Mouse (Mus musculus) CH12.LX (cell line): ENCODE measurements around the gene Stk10. TPM values are rescaled to one million over a fixed set of nuclear protein-coding genes. Genes with fewer than 3 reads are reported as not detected.

Experiments
- DNase-seq: peaks from one replicate; pipeline ENCODE4 v3.0.0-alpha.2; 2013; ENCODE audit errors: extremely low read depth
- H3K27ac ChIP-seq: 2 replicates; pipeline ENCODE4 v1.5.1; 2012; ENCODE audit warnings: low read depth, mild to moderate bottlenecking, control low read depth, moderate library complexity; ENCODE audit not compliant: insufficient read depth
- H3K27me3 ChIP-seq: replicated peaks from 2 replicates; pipeline ENCODE3; 2012; ENCODE audit warnings: inconsistent platforms
- H3K36me3 ChIP-seq, 2 experiments: replicated peaks in 1 of 2; 2 replicates each; pipeline versions ENCODE3 to v1.6.1; 2012; ENCODE audit warnings: inconsistent platforms in 1 of 2, low read length in 1 of 2, mild to moderate bottlenecking in 1 of 2, mixed read lengths in 1 of 2, moderate library complexity in 1 of 2; ENCODE audit not compliant: control insufficient read depth in 1 of 2, insufficient read depth in 1 of 2
- H3K4me1 ChIP-seq, 2 experiments: 2 replicates each; pipeline ENCODE4 v1.6.1; 2012; ENCODE audit warnings: inconsistent platforms in 1 of 2, moderate library complexity in 1 of 2; ENCODE audit not compliant: insufficient read depth in 2 of 2, control insufficient read depth in 1 of 2
- H3K4me2 ChIP-seq: 2 replicates; pipeline ENCODE4 v1.6.1; 2012; ENCODE audit warnings: low read depth, mild to moderate bottlenecking, control low read depth; ENCODE audit not compliant: poor library complexity, insufficient read depth, severe bottlenecking
- H3K4me3 ChIP-seq, 3 experiments: fragments of 150-350 bp in 1 of 3; sonication (generic) in 1 of 3; replicated peaks in 1 of 3; 2 replicates each; pipeline versions ENCODE3 to v1.5.1; 2011 to 2012; ENCODE audit warnings: low read depth in 2 of 3, low read length in 2 of 3, mild to moderate bottlenecking in 2 of 3, moderate library complexity in 2 of 3, control low read depth in 1 of 3, improper control_type of control experiment in 1 of 3, inconsistent platforms in 1 of 3, mixed read lengths in 1 of 3; ENCODE audit not compliant: poor library complexity in 1 of 3
- H3K79me2 ChIP-seq: replicated peaks from 2 replicates; pipeline ENCODE4 v1.6.1; 2012; ENCODE audit warnings: mild to moderate bottlenecking, moderate library complexity; ENCODE audit not compliant: control insufficient read depth, poor library complexity, insufficient read depth, severe bottlenecking; ENCODE audit errors: extremely low read depth
- H3K9ac ChIP-seq: 2 replicates; pipeline ENCODE4 v1.6.1; 2012; ENCODE audit warnings: low read depth, mild to moderate bottlenecking, control low read depth, moderate library complexity; ENCODE audit not compliant: insufficient read depth
- H3K9me3 ChIP-seq: replicated peaks from 2 replicates; pipeline ENCODE3; 2012; ENCODE audit warnings: low read length, inconsistent platforms, mixed read lengths
- CHD1 ChIP-seq: IDR thresholded peaks from 2 replicates; pipeline ENCODE4 v1.6.1; 2012; ENCODE audit warnings: low read depth, low read length, improper control_type of control experiment, inconsistent platforms
- CHD2 ChIP-seq: IDR thresholded peaks from 2 replicates; pipeline ENCODE4 v1.6.1; 2011; ENCODE audit warnings: low read length, improper control_type of control experiment
- CTCF ChIP-seq, 2 experiments: IDR thresholded peaks in 1 of 2; conservative IDR thresholded peaks in 1 of 2; 2 replicates each; pipeline ENCODE4 v1.5.1; 2011 to 2012; ENCODE audit warnings: low read depth in 2 of 2, low read length in 2 of 2, improper control_type of control experiment in 1 of 2, inconsistent platforms in 1 of 2, mild to moderate bottlenecking in 1 of 2, moderate library complexity in 1 of 2
- E2F4 ChIP-seq: IDR thresholded peaks from 2 replicates; pipeline ENCODE4 v1.6.1; 2011; ENCODE audit warnings: low read depth, low read length, improper control_type of control experiment; ENCODE audit not compliant: insufficient replicate concordance
- EP300 ChIP-seq: IDR thresholded peaks from 2 replicates; pipeline ENCODE4 v1.6.1; 2011; ENCODE audit warnings: low read length, improper control_type of control experiment
- ETS1 ChIP-seq: conservative IDR thresholded peaks from 2 replicates; pipeline ENCODE4 v1.6.1; 2012; ENCODE audit warnings: low read depth, mild to moderate bottlenecking, inconsistent platforms, low read length, improper control_type of control experiment, moderate library complexity
- GABPA ChIP-seq: IDR thresholded peaks from 2 replicates; pipeline ENCODE4 v1.6.1; 2012; ENCODE audit warnings: low read depth, low read length, improper control_type of control experiment, inconsistent platforms; ENCODE audit not compliant: insufficient replicate concordance
- IRF4 ChIP-seq: IDR thresholded peaks from 2 replicates; pipeline ENCODE4 v1.6.1; 2014; ENCODE audit warnings: low read depth, mild to moderate bottlenecking, inconsistent platforms, low read length, improper control_type of control experiment
- JUN ChIP-seq: IDR thresholded peaks from 2 replicates; pipeline ENCODE4 v1.6.1; 2011; ENCODE audit warnings: low read depth, mild to moderate bottlenecking, low read length, improper control_type of control experiment, moderate library complexity; ENCODE audit not compliant: insufficient read depth
- JUND ChIP-seq: conservative IDR thresholded peaks from 2 replicates; pipeline ENCODE4 v1.6.1; 2011; ENCODE audit warnings: low read depth, low read length, improper control_type of control experiment
- MAFK ChIP-seq: IDR thresholded peaks from 2 replicates; pipeline ENCODE4 v1.6.1; 2011; ENCODE audit warnings: low read length, improper control_type of control experiment; ENCODE audit not compliant: insufficient replicate concordance
- MAX ChIP-seq: IDR thresholded peaks from 2 replicates; pipeline ENCODE4 v1.6.1; 2011; ENCODE audit warnings: low read length, improper control_type of control experiment
- MAZ ChIP-seq: IDR thresholded peaks from 2 replicates; pipeline ENCODE4 v1.6.1; 2012; ENCODE audit warnings: low read depth, mild to moderate bottlenecking, inconsistent platforms, low read length, improper control_type of control experiment, moderate library complexity
- MEF2A ChIP-seq: IDR thresholded peaks from 2 replicates; pipeline ENCODE4 v1.6.1; 2014; ENCODE audit warnings: low read depth, mild to moderate bottlenecking, inconsistent platforms, low read length, improper control_type of control experiment, borderline replicate concordance
- MXI1 ChIP-seq: IDR thresholded peaks from 2 replicates; pipeline ENCODE4 v1.6.1; 2011; ENCODE audit warnings: mild to moderate bottlenecking, low read depth, low read length, improper control_type of control experiment
- MYC ChIP-seq: IDR thresholded peaks from 2 replicates; pipeline ENCODE4 v1.6.1; 2011; ENCODE audit warnings: low read depth, mild to moderate bottlenecking, improper control_type of control experiment, low read length
- NELFE ChIP-seq: IDR thresholded peaks from 2 replicates; pipeline ENCODE4 v1.6.1; 2011; ENCODE audit warnings: low read depth, low read length, improper control_type of control experiment
- POLR2A ChIP-seq: IDR thresholded peaks from 2 replicates; pipeline ENCODE4 v1.6.1; 2011; ENCODE audit warnings: low read depth, mild to moderate bottlenecking, improper control_type of control experiment, low read length
- RAD21 ChIP-seq: IDR thresholded peaks from 2 replicates; pipeline ENCODE4 v1.6.1; 2011; ENCODE audit warnings: low read depth, mild to moderate bottlenecking, low read length, improper control_type of control experiment, moderate library complexity
- SIN3A ChIP-seq: IDR thresholded peaks from 2 replicates; pipeline ENCODE4 v1.6.1; 2012; ENCODE audit warnings: low read length, improper control_type of control experiment, inconsistent platforms
- SMC3 ChIP-seq: IDR thresholded peaks from 2 replicates; pipeline ENCODE4 v1.6.1; 2011; ENCODE audit warnings: low read depth, low read length, improper control_type of control experiment
- UBTF ChIP-seq: IDR thresholded peaks from 2 replicates; pipeline ENCODE4 v1.6.1; 2012; ENCODE audit warnings: low read depth, mild to moderate bottlenecking, inconsistent platforms, low read length, improper control_type of control experiment, moderate library complexity
- ZC3H11A ChIP-seq: IDR thresholded peaks from 2 replicates; pipeline ENCODE4 v1.6.1; 2012; ENCODE audit warnings: low read depth, mild to moderate bottlenecking, inconsistent platforms, low read length, improper control_type of control experiment
- ZNF384 ChIP-seq: IDR thresholded peaks from 2 replicates; pipeline ENCODE4 v1.6.1; 2012; ENCODE audit warnings: low read depth, low read length, improper control_type of control experiment, inconsistent platforms
- dilution Hi-C: fragments of 300-500 bp; cut with MboI; formaldehyde crosslinking; loops from 2 replicates; pipeline ENCODE4 v1.14.3; 2020; ENCODE audit warnings: low sequenced_read_pairs; ENCODE audit not compliant: extremely low pct_unique_long_range_greater_than_20kb, extremely low pct_ligation_motif_present
- in situ Hi-C: fragments of 300-500 bp; cut with MboI; formaldehyde crosslinking; loops from 3 replicates; pipeline ENCODE4 v1.14.3; 2019; ENCODE audit warnings: low sequenced_read_pairs, low pct_ligation_motif_present, low pct_unique_long_range_greater_than_20kb, mixed read lengths
- polyA plus RNA-seq: library from polyadenylated mRNA; unstranded; fragments of >175 nt; gene quantifications from 2 replicates; pipeline ENCODE4 v1.2.1, GENCODE M21; 2012; ENCODE audit warnings: low read depth; ENCODE audit not compliant: insufficient read length
- total RNA-seq, 2 experiments: library from RNA; depleted of rRNA; stranded (reverse); fragments of 300-350 nt in 1 of 2; fragments of >200 nt in 1 of 2; gene quantifications; 2 replicates each; pipeline ENCODE4 v1.2.3; 2012 to 2014

The Stk10 gene
- total and polyA plus RNA-seq, 3 experiments, result 20.0 to 40.3 (median 23.2) TPM

GRCm38 (mm10) chr11:32527006-32527405 is 6.1 kb upstream of the Stk10 start:
- Histone ChIP-seq H3K9ac (no peak overlapping the region), H3K9me3 (no peaks in the 10 kb centered on the region), H3K79me2 (no peaks in the 10 kb centered on the region), H3K27me3 (no peaks in the 10 kb centered on the region), H3K4me3 (no peak overlapping the region), H3K36me3 (no peaks in the 10 kb centered on the region), H3K4me1 (peaks cover 13 to 24% of the 10 kb centered on the region in 2 experiments), H3K27ac (no peak overlapping the region), H3K4me2 (no peak overlapping the region)
- TF ChIP-seq CHD2 (no peak), ZC3H11A (no peak)
- DNase-seq, result no peak
- in situ Hi-C loops (no loop called here), dilution Hi-C loops (no loop called here)

- no peaks in the 10 kb centered on the region for H3K79me2 ChIP-seq
- H3K36me3 ChIP-seq, result no peaks in the 10 kb centered on the region
- peak; percentile 51 for DNase-seq
- no peak overlapping the region for H3K4me3 ChIP-seq
- H3K9ac ChIP-seq, result no peak overlapping the region
- H3K27ac ChIP-seq, result no peak overlapping the region
- in situ Hi-C loops (loop anchor here (10.0 kb wide), 1 partner anchor 175 kb away; no protein-coding TSS in a partner anchor), dilution Hi-C loops (no loop called here)
- no peaks in the 10 kb centered on the region for H3K9me3 ChIP-seq
- TF ChIP-seq IRF4 (no peak; the same call in 1 of the 2 replicates), EP300 (no peak), ZNF384 (0 out of 2 replicates have a peak, but pooled peaks have one; percentile 10), MYC (no peak), NELFE (peak; percentile 44; the same call in 1 of the 2 replicates), E2F4 (no peak), MEF2A (0 out of 2 replicates have a peak, but pooled peaks have one; percentile 19), MXI1 (no peak), GABPA (no peak), JUND (no peak), ZC3H11A (peak; percentile 84), SIN3A (no peak), MAZ (no peak), MAX (no peak), UBTF (no peak), MAFK (no peak), JUN (no peak), SMC3 (peak; percentile 93), ETS1 (no peak), POLR2A (no peak), CHD2 (no peak), CTCF (conservative IDR thresholded peaks at IDR 0.05 in 1 of 2, IDR thresholded peaks at IDR 0.05 in 1 of 2; ENCODE audit: low read depth in 2 of 2, low read length in 2 of 2) (peak; percentile 41 to 97; a peak in 3 of 4 replicates), CHD1 (no peak), RAD21 (peak; percentile 90)
- H3K4me2 ChIP-seq, result no peak overlapping the region
- H3K4me1 ChIP-seq, result peaks cover 5 to 27% of the 10 kb centered on the region in 2 experiments; a peak in 3 of 4 replicates
- no peaks in the 10 kb centered on the region for H3K27me3 ChIP-seq
Observed at GRCm38 (mm10) chr11:32530151-32530550, 3.0 kb upstream of the Stk10 start.
